Mouse (Mus musculus) liver, embryonic 13.5 days (tissue): ENCODE results near the gene Wdr54. TPM values are rescaled to one million over a fixed set of nuclear protein-coding genes. Genes with fewer than 3 reads are reported as not detected.
A peak's percentile ranks its signal among the peaks of the same experiment; 100 is the strongest.
"Not testable (repeated sequence)": the region's sequence is repeated elsewhere in the genome, so short reads cannot be mapped to it uniquely, and the experiment has no call there.

Source experiments
- ATAC-seq: fragments of 200-750 bp; cut with Nextera tagmentation; 2 replicates; pipeline ENCODE4 v1.8.0; 2017; ENCODE audit warnings: low read depth, mild to moderate bottlenecking, moderate number of reproducible peaks, moderate library complexity
- DNase-seq: peaks from one replicate; pipeline ENCODE4 v3.0.0; 2022
- H3K27ac ChIP-seq: fragments of 300-500 bp; sonication (generic); 2 replicates; pipeline ENCODE4 v1.5.1; 2015; ENCODE audit warnings: moderate library complexity, mild to moderate bottlenecking, inconsistent platforms
- H3K27me3 ChIP-seq: fragments of 300-500 bp; sonication (generic); 2 replicates; pipeline ENCODE4 v1.6.1; 2015; ENCODE audit warnings: mild to moderate bottlenecking, inconsistent platforms
- H3K36me3 ChIP-seq: fragments of 300-500 bp; sonication (generic); 2 replicates; pipeline ENCODE4 v1.6.1; 2015; ENCODE audit warnings: mild to moderate bottlenecking, inconsistent platforms
- H3K4me1 ChIP-seq: fragments of 300-500 bp; sonication (generic); replicated peaks from 2 replicates; pipeline ENCODE4 v1.6.1; 2015; ENCODE audit warnings: inconsistent platforms
- H3K4me2 ChIP-seq: fragments of 300-500 bp; sonication (generic); 2 replicates; pipeline ENCODE4 v1.6.1; 2015; ENCODE audit warnings: inconsistent platforms, mild to moderate bottlenecking, moderate library complexity
- H3K4me3 ChIP-seq: fragments of 300-500 bp; sonication (generic); replicated peaks from 2 replicates; pipeline ENCODE4 v1.5.1; 2015; ENCODE audit warnings: mild to moderate bottlenecking, inconsistent platforms
- H3K9ac ChIP-seq: fragments of 300-500 bp; sonication (generic); 2 replicates; pipeline ENCODE4 v1.6.1; 2015; ENCODE audit warnings: mild to moderate bottlenecking, inconsistent platforms
- H3K9me3 ChIP-seq: fragments of 300-500 bp; sonication (generic); replicated peaks from 2 replicates; pipeline ENCODE4 v1.6.1; 2016; ENCODE audit warnings: inconsistent platforms
- WGBS: fragments of 180-500 bp; shearing (Covaris S2); methylation state at CpG from one replicate; pipeline ENCODE4 v1.1.7; 2015; ENCODE audit not compliant: insufficient replicate concordance; 5-methylcytosine and 5-hydroxymethylcytosine counted together
- polyA plus RNA-seq: library from polyadenylated mRNA; unstranded; fragments of >200 nt; fragmentation: Nextera tagmentation; extraction: Ambion mirVana; gene quantifications from 2 replicates; pipeline ENCODE4 v1.2.1, GENCODE M21; 2015

Gene Wdr54
- polyA plus RNA-seq, 1 experiment from 2014 or later: 0.67 TPM

DNA sequence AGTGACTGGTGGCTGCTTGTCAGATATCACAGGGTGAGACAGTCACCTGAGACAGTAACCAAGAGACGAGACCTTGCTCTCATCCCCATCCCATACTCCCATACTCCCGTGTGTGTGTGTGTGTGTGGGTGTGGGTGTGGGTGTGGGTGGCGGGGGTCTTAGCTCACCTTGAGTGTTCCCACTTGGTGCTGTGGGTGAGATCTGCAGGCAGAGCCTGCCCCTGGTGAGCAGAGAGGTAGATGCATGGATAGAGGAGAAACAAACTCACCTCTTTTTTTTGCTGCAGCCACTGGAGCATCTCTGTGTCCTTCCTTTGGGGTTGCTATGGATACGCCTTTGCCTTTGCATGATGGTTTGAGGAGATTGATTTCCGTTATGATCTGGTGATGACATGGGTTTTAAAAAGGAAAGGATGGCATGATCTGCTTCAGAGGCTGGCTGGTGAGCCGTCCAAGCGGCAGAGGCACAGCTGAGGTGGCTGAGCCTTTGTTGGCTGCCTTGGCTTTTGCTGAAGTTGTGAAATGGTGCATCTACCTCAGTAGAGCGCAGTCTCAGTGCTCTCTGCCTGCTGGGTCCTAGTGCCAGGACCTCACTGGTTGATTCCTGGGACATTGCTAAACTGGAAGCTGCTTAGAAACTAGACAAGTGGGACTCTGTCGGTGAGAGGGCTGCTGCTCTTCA lies 16.2 kb upstream of the Wdr54 start:
- H3K9me3 ChIP-seq: no peaks in the 10 kb centered on the region
- H3K36me3 ChIP-seq: peaks cover 6% of the 10 kb centered on the region; the same call in 1 of the 2 replicates
- no peak for DNase-seq
- no peaks in the 10 kb centered on the region for H3K27me3 ChIP-seq
- no peak overlapping the region for H3K4me2 ChIP-seq
- no peak overlapping the region for H3K9ac ChIP-seq
- H3K4me3 ChIP-seq: no peak overlapping the region
- H3K4me1 ChIP-seq: peaks cover 24% of the 10 kb centered on the region
- ATAC-seq: no peak
- no peak overlapping the region for H3K27ac ChIP-seq
- WGBS: 64% methylated on average over 9 of the region's 9 CpGs

DNA sequence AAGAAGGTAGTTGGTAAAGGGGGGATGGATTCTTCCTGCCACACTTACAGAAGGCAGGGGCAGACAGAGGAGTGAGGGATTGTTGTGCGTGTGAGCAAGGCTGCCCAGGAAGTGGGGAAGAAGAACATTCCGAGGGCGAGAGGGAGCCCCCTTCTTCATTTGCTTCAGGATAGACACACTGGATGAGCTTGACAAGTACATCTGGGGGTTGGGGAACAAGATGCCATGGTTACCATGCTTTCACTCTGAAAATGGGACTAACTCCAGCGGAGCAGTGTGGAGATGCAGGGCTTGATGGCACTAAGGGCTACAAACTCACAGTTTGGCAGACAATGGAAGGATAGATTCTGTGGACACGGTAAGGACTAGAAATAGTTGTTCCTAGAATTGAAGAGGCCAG lies 14.9 kb upstream of the Wdr54 start:
- ATAC-seq: no peak
- Histone ChIP-seq H3K36me3 (peaks cover 6% of the 10 kb centered on the region; the same call in 1 of the 2 replicates), H3K27ac (no peak overlapping the region), H3K4me1 (peaks cover 30% of the 10 kb centered on the region), H3K9me3 (no peaks in the 10 kb centered on the region), H3K27me3 (no peaks in the 10 kb centered on the region), H3K9ac (no peak overlapping the region), H3K4me2 (no peak overlapping the region), H3K4me3 (no peak overlapping the region)
- 77% methylated on average over 5 of the region's 5 CpGs for WGBS
- no peak for DNase-seq

DNA sequence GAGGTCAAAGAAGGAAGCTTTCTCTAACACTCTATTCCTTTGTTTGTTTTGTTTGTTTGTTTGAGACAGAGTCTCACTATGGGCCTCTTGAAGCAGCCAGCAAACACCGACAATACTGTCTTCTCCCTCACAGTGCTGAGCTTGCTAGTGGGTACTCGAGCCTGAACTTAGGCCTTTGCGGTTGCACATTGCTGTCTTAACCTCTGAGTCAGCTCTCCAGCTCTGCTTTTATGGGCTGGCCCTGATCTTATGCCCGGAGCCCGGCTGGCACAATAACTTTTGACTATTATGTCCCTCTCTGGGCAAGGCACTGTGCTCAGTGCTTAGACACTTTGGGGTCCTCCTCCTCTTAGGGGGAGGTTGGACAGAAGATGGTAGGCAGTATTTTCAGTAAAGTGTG lies 13.7 kb upstream of the Wdr54 start:
- no peaks in the 10 kb centered on the region for H3K27me3 ChIP-seq
- DNase-seq (no peak), ATAC-seq (no peak)
- no peak overlapping the region for H3K4me2 ChIP-seq
- no peak overlapping the region for H3K27ac ChIP-seq
- peaks cover 3% of the 10 kb centered on the region; the same call in 1 of the 2 replicates for H3K36me3 ChIP-seq
- no peak overlapping the region for H3K4me3 ChIP-seq
- peaks cover 31% of the 10 kb centered on the region for H3K4me1 ChIP-seq
- H3K9me3 ChIP-seq: no peaks in the 10 kb centered on the region
- WGBS: 75% methylated on average over 5 of the region's 5 CpGs
- no peak overlapping the region for H3K9ac ChIP-seq

- Histone ChIP-seq H3K4me2 (peak overlapping the region; percentile 84), H3K9ac (peak overlapping the region; percentile 91), H3K9me3 (no peaks in the 10 kb centered on the region), H3K4me1 (peaks cover 48% of the 10 kb centered on the region), H3K27ac (peak overlapping the region; percentile 80), H3K27me3 (peaks cover 23% of the 10 kb centered on the region), H3K4me3 (peak overlapping the region; percentile 80), H3K36me3 (no peaks in the 10 kb centered on the region)
- WGBS: under 1% methylated on average over 12 of the region's 12 CpGs
- DNase-seq (no peak), ATAC-seq (0 out of 2 replicates have a peak, but pooled peaks have one; percentile 1)
These were observed 10.0 kb upstream of the Wdr54 start for GRCm38 (mm10) chr6:83166243-83166630.

GRCm38 (mm10) chr6:83165607-83166242 lies 9.5 kb upstream of the Wdr54 start, which contains the start of gene Dctn1:
Dctn1 (plus strand) TSS chr6:83165920.
- Histone ChIP-seq H3K9ac (peak within 1 kb of the TSS; percentile 91), H3K4me2 (peak within 1 kb of the TSS; percentile 84), H3K27me3 (peaks cover 28% of the 10 kb centered on the region), H3K27ac (peak within 1 kb of the TSS; percentile 80), H3K4me3 (peak within 1 kb of the TSS; percentile 80), H3K9me3 (no peaks in the 10 kb centered on the region), H3K36me3 (no peaks in the 10 kb centered on the region), H3K4me1 (peaks cover 49% of the 10 kb centered on the region)
- DNase-seq: peak; percentile 91
- ATAC-seq: peak; percentile 87
- WGBS: under 1% methylated on average over 58 of the region's 58 CpGs

- Histone ChIP-seq H3K9me3 (no peaks in the 10 kb centered on the region), H3K36me3 (no peaks in the 10 kb centered on the region), H3K4me1 (peaks cover 49% of the 10 kb centered on the region), H3K27me3 (peaks cover 34% of the 10 kb centered on the region), H3K9ac (peak overlapping the region; percentile 91), H3K4me2 (peak overlapping the region; percentile 84), H3K4me3 (peak overlapping the region; percentile 80), H3K27ac (peak overlapping the region; percentile 80)
- DNase-seq (no peak), ATAC-seq (peak; percentile 10; the same call in 1 of the 2 replicates)
- 4% methylated on average over 6 of the region's 6 CpGs for WGBS
These were observed 8.9 kb upstream of the Wdr54 start for GRCm38 (mm10) chr6:83165026-83165606.

- WGBS: 1% methylated on average over 8 of the region's 8 CpGs
- no peak overlapping the region for H3K27ac ChIP-seq
- peak overlapping the region; percentile 45 for H3K4me3 ChIP-seq
- ATAC-seq (no peak), DNase-seq (peak; percentile 46)
- H3K9ac ChIP-seq: peak overlapping the region; percentile 44; the same call in 1 of the 2 replicates
- H3K36me3 ChIP-seq: no peaks in the 10 kb centered on the region
- H3K4me1 ChIP-seq: peaks cover 39% of the 10 kb centered on the region
- H3K4me2 ChIP-seq: peak overlapping the region; percentile 66
- H3K9me3 ChIP-seq: no peaks in the 10 kb centered on the region
- peaks cover 38% of the 10 kb centered on the region for H3K27me3 ChIP-seq
These were observed 6.5 kb upstream of the Wdr54 start for GRCm38 (mm10) chr6:83162701-83163100.

DNA sequence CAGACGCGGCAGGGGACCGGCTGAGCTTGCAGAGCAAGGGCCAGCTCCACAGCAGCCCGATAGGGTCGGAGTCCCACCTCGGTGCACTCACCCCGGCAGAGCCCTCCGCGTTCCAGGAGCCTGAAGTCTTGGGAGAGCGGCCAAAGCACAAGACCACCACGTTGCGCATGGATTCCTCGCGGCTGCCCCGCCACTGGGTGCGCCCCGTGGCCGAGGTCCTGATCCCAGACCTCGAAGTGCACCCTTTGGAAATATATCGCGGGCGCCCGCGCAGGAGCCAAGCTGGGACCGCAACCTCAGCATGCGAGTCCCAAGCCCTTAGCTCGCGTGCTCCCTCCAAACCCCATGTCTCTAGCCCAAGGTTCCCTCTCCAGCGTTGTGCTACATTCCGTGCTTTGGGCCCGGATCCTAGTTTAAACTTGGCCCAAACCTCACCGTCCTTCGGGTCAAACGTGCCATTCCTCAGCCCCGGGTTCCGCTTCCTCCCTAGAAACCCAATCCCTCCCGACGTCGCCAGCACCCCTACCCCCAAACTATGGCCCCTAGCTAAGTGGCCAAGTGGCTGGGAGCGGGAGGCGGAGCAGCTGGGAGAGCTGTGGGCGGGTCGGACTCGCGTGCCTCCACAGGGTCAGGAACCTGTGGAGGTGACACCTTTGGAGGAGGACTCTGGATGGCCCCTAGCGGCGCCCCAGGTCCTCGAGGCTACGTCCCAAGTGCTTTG lies 5.9 kb upstream of the Wdr54 start:
- Histone ChIP-seq H3K36me3 (no peaks in the 10 kb centered on the region), H3K27ac (no peak overlapping the region), H3K4me3 (peak overlapping the region; percentile 45), H3K9me3 (no peaks in the 10 kb centered on the region), H3K9ac (peak overlapping the region; percentile 44; the same call in 1 of the 2 replicates), H3K4me2 (peak overlapping the region; percentile 66), H3K4me1 (peaks cover 33% of the 10 kb centered on the region), H3K27me3 (peaks cover 43% of the 10 kb centered on the region)
- 1% methylated on average over 49 of the region's 49 CpGs for WGBS
- ATAC-seq (no peak), DNase-seq (no peak)

GRCm38 (mm10) chr6:83161442-83161841 lies 5.2 kb upstream of the Wdr54 start:
- Histone ChIP-seq H3K4me1 (peaks cover 29% of the 10 kb centered on the region), H3K27me3 (peaks cover 49% of the 10 kb centered on the region), H3K27ac (no peak overlapping the region), H3K4me2 (peak overlapping the region; percentile 66), H3K9ac (peak overlapping the region; percentile 44; the same call in 1 of the 2 replicates), H3K4me3 (peak overlapping the region; percentile 45), H3K36me3 (no peaks in the 10 kb centered on the region), H3K9me3 (no peaks in the 10 kb centered on the region)
- ATAC-seq (no peak), DNase-seq (no peak)
- 12% methylated on average over 19 of the region's 19 CpGs for WGBS

GRCm38 (mm10) chr6:83159456-83159855 lies 3.3 kb upstream of the Wdr54 start:
- not testable (repeated sequence) for H3K36me3 ChIP-seq, ATAC-seq, H3K9me3 ChIP-seq, H3K9ac ChIP-seq, H3K27ac ChIP-seq, H3K4me3 ChIP-seq, DNase-seq, H3K4me2 ChIP-seq
- WGBS: 28% methylated on average over 3 of the region's 3 CpGs
- Histone ChIP-seq H3K4me1 (peaks cover 29% of the 10 kb centered on the region), H3K27me3 (peaks cover 69% of the 10 kb centered on the region)
